Mouse (Mus musculus) CH12.LX (cell line): ENCODE measurements around the gene Kcnd3. TPM values are rescaled to one million over a fixed set of nuclear protein-coding genes. Genes with fewer than 3 reads are reported as not detected.

Source experiments
- DNase-seq: peaks from one replicate; pipeline ENCODE4 v3.0.0-alpha.2; 2013; ENCODE audit errors: extremely low read depth
- H3K27ac ChIP-seq: 2 replicates; pipeline ENCODE4 v1.5.1; 2012; ENCODE audit warnings: low read depth, mild to moderate bottlenecking, control low read depth, moderate library complexity; ENCODE audit not compliant: insufficient read depth
- H3K27me3 ChIP-seq: replicated peaks from 2 replicates; pipeline ENCODE3; 2012; ENCODE audit warnings: inconsistent platforms
- H3K36me3 ChIP-seq, 2 experiments: replicated peaks in 1 of 2; 2 replicates each; pipeline versions ENCODE3 to v1.6.1; 2012; ENCODE audit warnings: inconsistent platforms in 1 of 2, low read length in 1 of 2, mild to moderate bottlenecking in 1 of 2, mixed read lengths in 1 of 2, moderate library complexity in 1 of 2; ENCODE audit not compliant: control insufficient read depth in 1 of 2, insufficient read depth in 1 of 2
- H3K4me1 ChIP-seq, 2 experiments: 2 replicates each; pipeline ENCODE4 v1.6.1; 2012; ENCODE audit warnings: inconsistent platforms in 1 of 2, moderate library complexity in 1 of 2; ENCODE audit not compliant: insufficient read depth in 2 of 2, control insufficient read depth in 1 of 2
- H3K4me2 ChIP-seq: 2 replicates; pipeline ENCODE4 v1.6.1; 2012; ENCODE audit warnings: low read depth, mild to moderate bottlenecking, control low read depth; ENCODE audit not compliant: poor library complexity, insufficient read depth, severe bottlenecking
- H3K4me3 ChIP-seq, 3 experiments: fragments of 150-350 bp in 1 of 3; sonication (generic) in 1 of 3; replicated peaks in 1 of 3; 2 replicates each; pipeline versions ENCODE3 to v1.5.1; 2011 to 2012; ENCODE audit warnings: low read depth in 2 of 3, low read length in 2 of 3, mild to moderate bottlenecking in 2 of 3, moderate library complexity in 2 of 3, control low read depth in 1 of 3, improper control_type of control experiment in 1 of 3, inconsistent platforms in 1 of 3, mixed read lengths in 1 of 3; ENCODE audit not compliant: poor library complexity in 1 of 3
- H3K79me2 ChIP-seq: replicated peaks from 2 replicates; pipeline ENCODE4 v1.6.1; 2012; ENCODE audit warnings: mild to moderate bottlenecking, moderate library complexity; ENCODE audit not compliant: control insufficient read depth, poor library complexity, insufficient read depth, severe bottlenecking; ENCODE audit errors: extremely low read depth
- H3K9ac ChIP-seq: 2 replicates; pipeline ENCODE4 v1.6.1; 2012; ENCODE audit warnings: low read depth, mild to moderate bottlenecking, control low read depth, moderate library complexity; ENCODE audit not compliant: insufficient read depth
- H3K9me3 ChIP-seq: replicated peaks from 2 replicates; pipeline ENCODE3; 2012; ENCODE audit warnings: low read length, inconsistent platforms, mixed read lengths
- BHLHE40 ChIP-seq: IDR thresholded peaks from 2 replicates; pipeline ENCODE4 v1.6.1; 2011; ENCODE audit warnings: mild to moderate bottlenecking, low read depth, low read length, improper control_type of control experiment
- CHD1 ChIP-seq: IDR thresholded peaks from 2 replicates; pipeline ENCODE4 v1.6.1; 2012; ENCODE audit warnings: low read depth, low read length, improper control_type of control experiment, inconsistent platforms
- CHD2 ChIP-seq: IDR thresholded peaks from 2 replicates; pipeline ENCODE4 v1.6.1; 2011; ENCODE audit warnings: low read length, improper control_type of control experiment
- CTCF ChIP-seq, 2 experiments: IDR thresholded peaks in 1 of 2; conservative IDR thresholded peaks in 1 of 2; 2 replicates each; pipeline ENCODE4 v1.5.1; 2011 to 2012; ENCODE audit warnings: low read depth in 2 of 2, low read length in 2 of 2, improper control_type of control experiment in 1 of 2, inconsistent platforms in 1 of 2, mild to moderate bottlenecking in 1 of 2, moderate library complexity in 1 of 2
- E2F4 ChIP-seq: IDR thresholded peaks from 2 replicates; pipeline ENCODE4 v1.6.1; 2011; ENCODE audit warnings: low read depth, low read length, improper control_type of control experiment; ENCODE audit not compliant: insufficient replicate concordance
- ELF1 ChIP-seq: IDR thresholded peaks from 2 replicates; pipeline ENCODE4 v1.6.1; 2014; ENCODE audit warnings: low read depth, mild to moderate bottlenecking, inconsistent platforms, low read length, improper control_type of control experiment
- EP300 ChIP-seq: IDR thresholded peaks from 2 replicates; pipeline ENCODE4 v1.6.1; 2011; ENCODE audit warnings: low read length, improper control_type of control experiment
- ETS1 ChIP-seq: conservative IDR thresholded peaks from 2 replicates; pipeline ENCODE4 v1.6.1; 2012; ENCODE audit warnings: low read depth, mild to moderate bottlenecking, inconsistent platforms, low read length, improper control_type of control experiment, moderate library complexity
- GABPA ChIP-seq: IDR thresholded peaks from 2 replicates; pipeline ENCODE4 v1.6.1; 2012; ENCODE audit warnings: low read depth, low read length, improper control_type of control experiment, inconsistent platforms; ENCODE audit not compliant: insufficient replicate concordance
- HCFC1 ChIP-seq: IDR thresholded peaks from 2 replicates; pipeline ENCODE4 v1.6.1; 2012; ENCODE audit warnings: low read depth, mild to moderate bottlenecking, inconsistent platforms, low read length, improper control_type of control experiment
- IRF4 ChIP-seq: IDR thresholded peaks from 2 replicates; pipeline ENCODE4 v1.6.1; 2014; ENCODE audit warnings: low read depth, mild to moderate bottlenecking, inconsistent platforms, low read length, improper control_type of control experiment
- JUN ChIP-seq: IDR thresholded peaks from 2 replicates; pipeline ENCODE4 v1.6.1; 2011; ENCODE audit warnings: low read depth, mild to moderate bottlenecking, low read length, improper control_type of control experiment, moderate library complexity; ENCODE audit not compliant: insufficient read depth
- JUND ChIP-seq: conservative IDR thresholded peaks from 2 replicates; pipeline ENCODE4 v1.6.1; 2011; ENCODE audit warnings: low read depth, low read length, improper control_type of control experiment
- MAFK ChIP-seq: IDR thresholded peaks from 2 replicates; pipeline ENCODE4 v1.6.1; 2011; ENCODE audit warnings: low read length, improper control_type of control experiment; ENCODE audit not compliant: insufficient replicate concordance
- MAX ChIP-seq: IDR thresholded peaks from 2 replicates; pipeline ENCODE4 v1.6.1; 2011; ENCODE audit warnings: low read length, improper control_type of control experiment
- MAZ ChIP-seq: IDR thresholded peaks from 2 replicates; pipeline ENCODE4 v1.6.1; 2012; ENCODE audit warnings: low read depth, mild to moderate bottlenecking, inconsistent platforms, low read length, improper control_type of control experiment, moderate library complexity
- MEF2A ChIP-seq: IDR thresholded peaks from 2 replicates; pipeline ENCODE4 v1.6.1; 2014; ENCODE audit warnings: low read depth, mild to moderate bottlenecking, inconsistent platforms, low read length, improper control_type of control experiment, borderline replicate concordance
- MXI1 ChIP-seq: IDR thresholded peaks from 2 replicates; pipeline ENCODE4 v1.6.1; 2011; ENCODE audit warnings: mild to moderate bottlenecking, low read depth, low read length, improper control_type of control experiment
- MYC ChIP-seq: IDR thresholded peaks from 2 replicates; pipeline ENCODE4 v1.6.1; 2011; ENCODE audit warnings: low read depth, mild to moderate bottlenecking, improper control_type of control experiment, low read length
- NELFE ChIP-seq: IDR thresholded peaks from 2 replicates; pipeline ENCODE4 v1.6.1; 2011; ENCODE audit warnings: low read depth, low read length, improper control_type of control experiment
- NRF1 ChIP-seq: IDR thresholded peaks from 2 replicates; pipeline ENCODE4 v1.6.1; 2014; ENCODE audit warnings: low read depth, mild to moderate bottlenecking, inconsistent platforms, low read length, improper control_type of control experiment, moderate library complexity
- PAX5 ChIP-seq: IDR thresholded peaks from 2 replicates; pipeline ENCODE4 v1.6.1; 2012; ENCODE audit warnings: low read length, inconsistent platforms, mixed read lengths
- RCOR1 ChIP-seq: conservative IDR thresholded peaks from 2 replicates; pipeline ENCODE4 v1.6.1; 2012; ENCODE audit warnings: low read depth, mild to moderate bottlenecking, inconsistent platforms, low read length, improper control_type of control experiment
- SIN3A ChIP-seq: IDR thresholded peaks from 2 replicates; pipeline ENCODE4 v1.6.1; 2012; ENCODE audit warnings: low read length, improper control_type of control experiment, inconsistent platforms
- SMC3 ChIP-seq: IDR thresholded peaks from 2 replicates; pipeline ENCODE4 v1.6.1; 2011; ENCODE audit warnings: low read depth, low read length, improper control_type of control experiment
- TBP ChIP-seq: conservative IDR thresholded peaks from 2 replicates; pipeline ENCODE4 v1.6.1; 2011; ENCODE audit warnings: low read depth, low read length, improper control_type of control experiment
- TCF12 ChIP-seq: IDR thresholded peaks from 2 replicates; pipeline ENCODE4 v1.6.1; 2014; ENCODE audit warnings: low read depth, mild to moderate bottlenecking, inconsistent platforms, low read length, improper control_type of control experiment
- USF1 ChIP-seq: IDR thresholded peaks from 2 replicates; pipeline ENCODE4 v1.6.1; 2014; ENCODE audit warnings: low read depth, mild to moderate bottlenecking, inconsistent platforms, low read length, improper control_type of control experiment
- USF2 ChIP-seq: conservative IDR thresholded peaks from 2 replicates; pipeline ENCODE4 v1.6.1; 2011; ENCODE audit warnings: low read depth, low read length, improper control_type of control experiment
- ZC3H11A ChIP-seq: IDR thresholded peaks from 2 replicates; pipeline ENCODE4 v1.6.1; 2012; ENCODE audit warnings: low read depth, mild to moderate bottlenecking, inconsistent platforms, low read length, improper control_type of control experiment
- ZKSCAN1 ChIP-seq: IDR thresholded peaks from 2 replicates; pipeline ENCODE4 v1.6.1; 2012; ENCODE audit warnings: low read depth, inconsistent platforms, low read length, improper control_type of control experiment, borderline replicate concordance
- dilution Hi-C: fragments of 300-500 bp; cut with MboI; formaldehyde crosslinking; loops from 2 replicates; pipeline ENCODE4 v1.14.3; 2020; ENCODE audit warnings: low sequenced_read_pairs; ENCODE audit not compliant: extremely low pct_unique_long_range_greater_than_20kb, extremely low pct_ligation_motif_present
- in situ Hi-C: fragments of 300-500 bp; cut with MboI; formaldehyde crosslinking; loops from 3 replicates; pipeline ENCODE4 v1.14.3; 2019; ENCODE audit warnings: low sequenced_read_pairs, low pct_ligation_motif_present, low pct_unique_long_range_greater_than_20kb, mixed read lengths
- polyA plus RNA-seq: library from polyadenylated mRNA; unstranded; fragments of >175 nt; gene quantifications from 2 replicates; pipeline ENCODE4 v1.2.1, GENCODE M21; 2012; ENCODE audit warnings: low read depth; ENCODE audit not compliant: insufficient read length
- total RNA-seq, 2 experiments: library from RNA; depleted of rRNA; stranded (reverse); fragments of 300-350 nt in 1 of 2; fragments of >200 nt in 1 of 2; gene quantifications; 2 replicates each; pipeline ENCODE4 v1.2.3; 2012 to 2014

The Kcnd3 gene
- total and polyA plus RNA-seq, 3 experiments, result not detected

- peaks cover 0 to under 1% of the 10 kb centered on the region in 2 experiments for H3K36me3 ChIP-seq
- H3K27ac ChIP-seq, result no peak overlapping the region
- no peak for TF ChIP-seq MAFK
- peak; percentile 37; the same call in 1 of the 2 replicates for TF ChIP-seq ELF1
- H3K27me3 ChIP-seq, result peaks cover 3% of the 10 kb centered on the region
- no peak overlapping the region for H3K9ac ChIP-seq
- H3K4me1 ChIP-seq, result peaks cover 2 to 4% of the 10 kb centered on the region in 2 experiments; a peak in 3 of 4 replicates
- no peak for DNase-seq
- no peaks in the 10 kb centered on the region for H3K79me2 ChIP-seq
- no peak overlapping the region for H3K4me3 ChIP-seq
- H3K4me2 ChIP-seq, result no peak overlapping the region
- dilution Hi-C loops, result no loop called here
- H3K9me3 ChIP-seq, result no peaks in the 10 kb centered on the region
- in situ Hi-C loops, result loop anchor here (10.0 kb wide), 1 partner anchor 774 kb away; no protein-coding TSS in a partner anchor
Measured at GRCm38 (mm10) chr3:105670801-105671200, 218.7 kb downstream of the Kcnd3 start.

- Histone ChIP-seq H3K27me3 (no peaks in the 10 kb centered on the region), H3K79me2 (0 out of 2 replicates have a peak, but pooled peaks cover 2% of the 10 kb centered on the region), H3K27ac (no peak overlapping the region), H3K4me2 (no peak overlapping the region), H3K4me3 (no peak overlapping the region), H3K9ac (no peak overlapping the region), H3K4me1 (peaks cover 2 to 12% of the 10 kb centered on the region in 2 experiments; a peak in 3 of 4 replicates), H3K9me3 (no peaks in the 10 kb centered on the region), H3K36me3 (peaks cover 19 to 31% of the 10 kb centered on the region in 2 experiments)
- dilution Hi-C loops, result loop anchor here (25.0 kb wide), 1 partner anchor 238 kb away; no protein-coding TSS in a partner anchor
- in situ Hi-C loops, result loop anchor here (10.0 to 25.0 kb wide), 2 partner anchors 138 to 770 kb away; partner anchors contain the start of gene Rap1a
- DNase-seq, result peak; percentile 85
- TF ChIP-seq HCFC1 (no peak), ZC3H11A (peak; percentile 64; the same call in 1 of the 2 replicates), USF2 (no peak), CTCF (conservative IDR thresholded peaks at IDR 0.05 in 1 of 2, IDR thresholded peaks at IDR 0.05 in 1 of 2; ENCODE audit: low read depth in 2 of 2, low read length in 2 of 2) (peak; percentile 91 to 95), CHD2 (no peak), NRF1 (no peak), JUN (no peak), MAFK (peak; percentile 70; the same call in 1 of the 2 replicates), E2F4 (no peak), RCOR1 (no peak), MAX (no peak), MEF2A (no peak), NELFE (peak; percentile 46; the same call in 1 of the 2 replicates), JUND (0 out of 2 replicates have a peak, but pooled peaks have one; percentile 31), SIN3A (peak; percentile 55), SMC3 (peak; percentile 88), TCF12 (no peak), MXI1 (no peak), USF1 (no peak), PAX5 (no peak), ZKSCAN1 (no peak), IRF4 (peak; percentile 32; the same call in 1 of the 2 replicates), BHLHE40 (no peak), ETS1 (no peak), EP300 (no peak), CHD1 (no peak), MYC (0 out of 2 replicates have a peak, but pooled peaks have one; percentile 19), MAZ (no peak), GABPA (no peak), TBP (no peak)
Measured at GRCm38 (mm10) chr3:105674595-105675218, 222.6 kb downstream of the Kcnd3 start.
